Mouse (Mus musculus) limb, embryonic 10.5 days (tissue): ENCODE measurements at regions not wholly inside any gene's neighbourhood (a gene's known extent, or its start where the extent isn't known, plus 50 kb on each side); places are given as distances from the start of the nearest gene placed in this dataset. TPM values are rescaled to one million over a fixed set of nuclear protein-coding genes. Genes with fewer than 3 reads are reported as not detected.
"Not testable (repeated sequence)": the region's sequence is repeated elsewhere in the genome, so short reads cannot be mapped to it uniquely, and the experiment has no call there.

Source experiments
- DNase-seq: peaks from one replicate; pipeline ENCODE4 v3.0.0-alpha.2; 2017; ENCODE audit warnings: low spot score
- H3K27ac ChIP-seq: fragments of 300-500 bp; sonication (generic); 2 replicates; pipeline ENCODE4 v1.5.1; 2016; ENCODE audit warnings: mild to moderate bottlenecking
- H3K27me3 ChIP-seq: fragments of 300-500 bp; sonication (generic); 2 replicates; pipeline ENCODE4 v1.6.1; 2016; ENCODE audit warnings: low read depth, mild to moderate bottlenecking; ENCODE audit not compliant: poor library complexity, severe bottlenecking
- H3K36me3 ChIP-seq: fragments of 300-500 bp; sonication (generic); 2 replicates; pipeline ENCODE4 v1.6.1; 2016; ENCODE audit warnings: mild to moderate bottlenecking, moderate library complexity
- H3K4me1 ChIP-seq: fragments of 300-500 bp; sonication (generic); 2 replicates; pipeline ENCODE4 v1.6.1; 2016
- H3K4me3 ChIP-seq: fragments of 300-500 bp; sonication (generic); 2 replicates; pipeline ENCODE4 v1.5.1; 2016; ENCODE audit warnings: mild to moderate bottlenecking, moderate library complexity
- H3K9me3 ChIP-seq: fragments of 300-500 bp; sonication (generic); replicated peaks from 2 replicates; pipeline ENCODE4 v1.6.1; 2016; ENCODE audit warnings: mild to moderate bottlenecking
- WGBS: fragments of 180-500 bp; shearing (Covaris S2); methylation state at CpG from one replicate; pipeline ENCODE4 v1.1.7; 2016; 5-methylcytosine and 5-hydroxymethylcytosine counted together
- microRNA-seq: library from miRNA; unstranded; fragments of <30 nt; microRNA quantifications from one replicate; pipeline ENCODE4, GENCODE M21; 2017

DNA sequence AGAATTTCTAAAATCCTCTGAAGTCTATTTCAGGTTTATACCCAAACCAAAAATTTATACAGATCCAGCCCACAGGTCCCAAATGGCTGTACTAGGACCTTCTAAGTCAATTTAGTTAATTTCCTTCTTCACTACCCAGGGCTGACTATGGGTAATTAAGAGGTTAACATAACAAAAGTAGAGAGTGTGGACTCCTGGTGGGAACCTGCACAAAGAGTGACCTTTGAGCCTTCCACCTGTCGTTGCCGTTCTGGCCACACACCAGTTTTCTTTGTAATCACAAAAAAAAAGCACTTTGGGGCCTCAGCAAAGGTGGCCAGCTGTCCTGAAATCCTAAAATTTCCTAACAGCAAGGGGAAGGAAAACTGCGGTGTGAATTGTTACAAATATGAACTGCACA is 197.3 kb upstream of the Arx start:
- Histone ChIP-seq H3K27me3 (0 out of 2 replicates have a peak, but pooled peaks cover 12% of the 10 kb centered on the region), H3K9me3 (no peaks in the 10 kb centered on the region), H3K4me1 (no peaks in the 10 kb centered on the region), H3K4me3 (no peak overlapping the region), H3K27ac (no peak overlapping the region), H3K36me3 (no peaks in the 10 kb centered on the region)
- DNase-seq, result no peak
- WGBS, result 35% methylated on average over 3 of the region's 3 CpGs

DNA sequence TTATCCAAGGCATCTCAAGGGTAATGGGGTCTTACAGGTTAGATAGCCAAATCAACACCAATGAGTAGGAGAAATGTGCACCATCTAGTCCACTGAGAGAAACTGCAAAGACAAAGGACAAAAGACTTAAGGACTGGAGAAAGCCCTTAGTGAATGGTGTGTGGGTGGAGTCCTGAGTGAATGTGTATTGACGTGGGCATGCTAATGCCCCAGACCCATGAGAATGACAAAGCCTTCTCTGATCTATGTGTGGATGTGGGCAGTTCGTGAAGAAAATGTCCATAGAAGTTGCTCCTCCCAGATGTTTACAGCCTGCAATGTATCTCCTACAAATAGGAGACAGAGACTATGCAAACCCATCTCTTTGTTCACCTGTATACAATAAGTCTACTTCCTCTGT is 188.7 kb upstream of the Arx start:
- 77% methylated on average over 2 of the region's 2 CpGs for WGBS

DNA sequence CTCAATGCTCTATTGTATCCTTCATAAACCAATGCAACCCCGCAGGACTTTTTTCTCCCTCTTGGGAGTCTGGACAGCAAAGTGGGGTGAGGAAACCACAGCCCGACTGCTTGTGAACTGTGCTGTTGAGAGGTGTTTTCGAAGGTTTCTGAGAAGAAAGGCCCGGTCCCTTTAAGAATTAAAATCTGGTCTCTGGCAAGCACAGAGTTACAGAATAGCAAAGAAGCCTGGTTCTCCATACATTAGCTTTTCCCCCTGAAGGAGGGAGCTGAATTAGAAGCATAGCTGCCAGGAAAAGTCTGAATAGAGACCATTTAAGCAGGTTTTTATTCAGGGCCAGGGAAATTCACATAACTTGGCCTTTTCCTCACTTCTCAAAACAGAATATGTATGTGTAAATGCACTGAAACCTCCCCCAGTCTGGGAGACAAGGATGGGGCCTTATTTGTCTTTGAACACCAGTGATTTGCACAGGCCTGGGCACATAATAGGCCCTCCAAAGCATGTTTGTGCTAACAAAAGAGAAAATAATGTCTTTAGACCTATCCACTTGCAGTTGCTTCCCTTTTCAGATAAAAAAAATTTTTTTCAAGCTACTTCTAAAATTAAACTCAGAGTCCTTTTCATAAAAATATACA is 178.2 kb upstream of the Arx start:
- WGBS, result 67% methylated on average over 4 of the region's 4 CpGs
- DNase-seq, result no peak
- Histone ChIP-seq H3K4me3 (no peak overlapping the region), H3K27me3 (no peaks in the 10 kb centered on the region), H3K4me1 (no peaks in the 10 kb centered on the region), H3K27ac (no peak overlapping the region), H3K36me3 (no peaks in the 10 kb centered on the region), H3K9me3 (no peaks in the 10 kb centered on the region)

More for the DNA sequence above, 188.7 kb upstream of the Arx start:
- no peaks in the 10 kb centered on the region for H3K9me3 ChIP-seq
- H3K4me1 ChIP-seq, result no peaks in the 10 kb centered on the region
- DNase-seq, result no peak
- H3K27me3 ChIP-seq, result no peaks in the 10 kb centered on the region
- no peak overlapping the region for H3K4me3 ChIP-seq
- H3K36me3 ChIP-seq, result no peaks in the 10 kb centered on the region
- H3K27ac ChIP-seq, result no peak overlapping the region

DNA sequence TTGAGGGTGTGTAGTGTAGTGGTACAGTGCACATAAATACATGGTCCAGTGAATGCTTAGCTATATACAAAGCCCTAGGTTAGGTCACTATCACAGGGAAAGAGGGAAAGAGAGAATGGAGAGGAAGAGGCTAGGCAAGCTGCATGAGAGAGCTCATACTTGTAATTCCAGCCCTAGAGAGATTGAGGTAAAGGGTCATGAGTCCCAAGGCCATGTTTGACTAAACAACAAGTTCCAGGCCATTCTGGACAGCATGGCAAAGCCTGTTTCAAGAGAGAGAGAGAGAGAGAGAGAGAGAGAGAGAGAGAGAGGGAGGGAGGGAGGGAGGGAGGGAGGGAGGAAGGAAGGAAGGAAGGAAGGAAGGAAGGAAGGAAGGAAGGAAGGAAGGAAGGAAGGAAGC is 131.9 kb upstream of the Arx start:
- H3K27me3 ChIP-seq, H3K9me3 ChIP-seq, H3K27ac ChIP-seq, DNase-seq, H3K4me3 ChIP-seq, H3K36me3 ChIP-seq, H3K4me1 ChIP-seq: not testable (repeated sequence)

DNA sequence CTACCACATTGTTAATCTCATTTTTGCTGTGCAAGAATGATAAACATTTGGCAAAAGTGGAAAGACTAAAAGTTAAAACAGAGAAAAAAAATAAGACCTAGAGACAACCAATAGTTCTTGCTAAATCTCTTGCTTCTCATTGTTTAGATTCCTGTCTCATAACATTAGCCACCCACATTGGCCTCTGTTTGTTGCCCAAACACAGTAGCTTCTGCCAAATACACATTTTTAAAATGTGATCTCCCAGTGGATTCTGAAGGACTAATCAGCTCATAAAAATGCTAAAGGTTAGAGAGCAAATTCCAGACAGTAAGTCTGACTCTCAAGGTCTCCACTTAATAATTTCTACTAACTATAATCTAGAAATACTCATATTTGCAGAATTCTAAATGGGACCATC is 127.1 kb upstream of the Arx start:
- no peak for DNase-seq
- Histone ChIP-seq H3K36me3 (no peaks in the 10 kb centered on the region), H3K9me3 (no peaks in the 10 kb centered on the region), H3K27me3 (no peaks in the 10 kb centered on the region), H3K27ac (no peak overlapping the region), H3K4me1 (no peaks in the 10 kb centered on the region), H3K4me3 (no peak overlapping the region)

DNA sequence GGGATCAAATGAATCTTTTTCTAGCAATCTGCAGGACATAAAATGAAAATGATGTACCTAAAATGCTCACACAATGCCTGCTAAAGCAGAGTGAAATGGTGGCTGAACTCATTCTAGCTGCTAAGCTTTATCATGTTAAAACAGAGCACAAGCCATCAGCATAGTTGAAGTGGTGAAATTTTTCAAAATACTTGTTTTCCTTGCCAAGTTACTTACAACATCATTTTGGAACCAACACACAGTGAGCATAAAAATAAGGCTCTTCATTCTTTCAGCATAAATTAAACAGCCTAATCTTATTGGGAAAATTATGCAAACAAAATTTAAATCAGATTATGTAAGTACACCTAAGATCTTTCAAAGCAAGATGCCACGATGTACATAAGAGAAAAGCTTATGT is 125.3 kb upstream of the Arx start:
- Histone ChIP-seq H3K27me3 (no peaks in the 10 kb centered on the region), H3K4me3 (no peak overlapping the region), H3K4me1 (no peaks in the 10 kb centered on the region), H3K9me3 (no peaks in the 10 kb centered on the region), H3K27ac (no peak overlapping the region), H3K36me3 (no peaks in the 10 kb centered on the region)
- no peak for DNase-seq
- 64% methylated on average over 1 of the region's 1 CpGs for WGBS

Small RNA genes in the stretch of these regions (microRNA-seq; reads per million reads assigned to microRNA genes)
- not detected for gene Gm24973
